Mouse (Mus musculus): Measurements from ENCODE around the gene Zfp609. TPM values are rescaled to one million over a fixed set of nuclear protein-coding genes. Genes with fewer than 3 reads are reported as not detected.

Gene Zfp609
- 2.8 and 4.4 TPM in 2 replicates for total RNA-seq (2014; rRNA removed)
- polyA plus RNA-seq (2012; rRNA removed) = 4.4 TPM in 2 replicates

DNA sequence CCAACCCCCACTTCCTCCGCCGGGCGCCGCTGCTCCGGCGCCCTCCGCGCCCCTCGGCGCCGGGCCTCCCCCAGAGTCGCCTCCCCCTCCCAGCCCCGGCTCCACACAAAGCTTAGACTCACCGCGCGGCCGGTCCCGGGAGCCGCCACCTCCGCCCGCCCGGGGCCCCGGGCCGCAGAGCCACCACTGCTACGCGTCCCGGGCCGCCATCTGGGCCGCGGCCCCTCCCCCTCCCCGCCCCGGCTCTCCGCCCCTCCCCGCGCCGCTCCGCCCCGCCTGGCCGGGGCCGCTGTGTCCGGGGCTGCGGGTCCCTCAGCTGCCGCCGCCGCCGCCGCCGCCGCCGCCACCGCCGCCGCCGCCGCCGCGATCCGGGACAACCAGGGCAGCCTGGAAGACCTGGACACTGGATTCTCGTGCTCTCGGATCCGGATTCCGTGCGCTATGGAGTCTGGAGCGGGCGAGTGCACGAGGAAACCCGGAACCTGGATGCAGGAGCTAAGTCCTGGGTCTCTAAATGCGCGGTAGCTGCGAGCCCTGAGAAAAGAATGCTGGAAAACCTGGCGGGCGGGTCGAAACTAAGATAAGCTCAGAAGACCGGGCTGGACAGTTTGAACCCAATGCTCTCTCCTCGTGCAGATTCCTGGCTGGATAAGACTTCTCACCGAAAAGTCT lies at the start of gene Zfp609:
TSS of gene Zfp609 (minus strand) at position 221 of the 672 bp plus-strand sequence.
- Histone ChIP-seq H3K27ac (replicated peaks; ENCODE audit: insufficient read depth, low read depth, low read length) (peak within 1 kb of the TSS; percentile 90), H3K79me2 (ENCODE audit: control insufficient read depth, insufficient read depth, low read length) (peaks cover 9% of the 10 kb centered on the region), H3K4me3 (ENCODE audit: insufficient read depth, low read depth, low read length) (peak within 1 kb of the TSS; percentile 67), H3K27me3 (ENCODE audit: control insufficient read depth, insufficient read depth, low read length) (no peaks in the 10 kb centered on the region), H3K4me1 (ENCODE audit: control insufficient read depth, insufficient read depth, low read length) (peaks cover 28% of the 10 kb centered on the region), H3K9ac (ENCODE audit: low read depth, low read length) (peak within 1 kb of the TSS; percentile 64), H3K36me3 (ENCODE audit: control insufficient read depth, insufficient read depth, low read length) (peaks cover 3% of the 10 kb centered on the region; the same call in 1 of the 2 replicates)
- peak; percentile 74 for DNase-seq (ENCODE audit: extremely low read depth, low read depth, low spot score)
- 1% methylated on average over 62 of the region's 76 CpGs for WGBS
- TF ChIP-seq CTCF (IDR thresholded peaks at IDR 0.05; ENCODE audit: low read depth, low read length) (no peak), POLR2A (IDR thresholded peaks at IDR 0.05; ENCODE audit: extremely low read depth, insufficient read depth, low read length) (no peak)

DNA sequence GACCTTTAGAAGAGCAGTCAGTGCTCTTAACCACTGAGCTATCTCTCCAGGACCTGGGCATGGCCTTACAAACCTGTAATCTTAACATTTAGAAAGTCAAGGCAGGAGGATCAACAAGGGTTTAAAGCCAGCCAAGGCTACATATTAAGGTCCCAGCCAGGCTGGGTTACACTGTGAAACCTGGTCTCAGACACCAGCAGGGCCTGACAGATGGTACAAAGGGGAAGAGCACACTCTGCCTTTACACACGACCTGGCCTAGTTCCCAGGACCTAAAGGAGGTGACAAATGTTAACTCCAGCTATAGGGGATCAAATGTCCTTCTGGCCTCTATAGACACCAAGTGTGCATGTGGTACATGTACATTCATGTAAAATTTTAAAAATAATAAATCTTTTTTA lies 32.3 kb upstream of the Zfp609 start:
- TF ChIP-seq POLR2A (IDR thresholded peaks at IDR 0.05; ENCODE audit: extremely low read depth, insufficient read depth, low read length) (no peak), CTCF (IDR thresholded peaks at IDR 0.05; ENCODE audit: low read depth, low read length) (no peak)

DNA sequence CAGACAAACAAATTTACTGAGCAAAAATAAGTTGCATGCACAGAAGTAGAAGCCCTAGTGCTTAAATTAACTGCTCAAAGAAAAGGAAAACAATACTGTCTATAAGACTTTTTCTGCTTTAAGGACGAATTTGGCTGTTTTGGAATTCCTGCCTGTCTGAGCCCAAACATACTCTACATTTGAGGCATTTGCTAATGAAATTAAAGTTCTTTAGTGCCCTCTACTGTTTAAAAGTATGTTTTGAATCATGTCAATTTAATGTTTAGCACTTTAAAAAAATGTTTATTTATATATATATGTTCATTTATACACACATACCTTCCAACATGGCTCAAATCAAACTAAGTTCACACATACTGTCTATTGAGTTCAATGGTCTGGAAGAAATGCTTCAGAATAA lies 22.8 kb upstream of the Zfp609 start:
- Histone ChIP-seq H3K27me3 (ENCODE audit: control insufficient read depth, insufficient read depth, low read length) (no peaks in the 10 kb centered on the region), H3K4me3 (ENCODE audit: insufficient read depth, low read depth, low read length) (no peak overlapping the region), H3K4me1 (ENCODE audit: control insufficient read depth, insufficient read depth, low read length) (peaks cover 4% of the 10 kb centered on the region), H3K9ac (ENCODE audit: low read depth, low read length) (no peak overlapping the region), H3K36me3 (ENCODE audit: control insufficient read depth, insufficient read depth, low read length) (peaks cover 69% of the 10 kb centered on the region), H3K27ac (replicated peaks; ENCODE audit: insufficient read depth, low read depth, low read length) (no peak overlapping the region), H3K79me2 (ENCODE audit: control insufficient read depth, insufficient read depth, low read length) (no peaks in the 10 kb centered on the region; the same call in 1 of the 2 replicates)
- TF ChIP-seq POLR2A (IDR thresholded peaks at IDR 0.05; ENCODE audit: extremely low read depth, insufficient read depth, low read length) = no peak
- TF ChIP-seq CTCF (IDR thresholded peaks at IDR 0.05; ENCODE audit: low read depth, low read length) = peak; percentile 38
- WGBS = 61% methylated on average over 1 of the region's 1 CpGs
- DNase-seq (ENCODE audit: extremely low read depth, low read depth, low spot score) = no peak

More for the DNA sequence above, 32.3 kb upstream of the Zfp609 start:
- H3K4me1 ChIP-seq (ENCODE audit: control insufficient read depth, insufficient read depth, low read length) = no peaks in the 10 kb centered on the region; the same call in 1 of the 2 replicates
- 74% methylated on average over 1 of the region's 1 CpGs for WGBS
- H3K27ac ChIP-seq (replicated peaks; ENCODE audit: insufficient read depth, low read depth, low read length) = no peak overlapping the region
- no peak overlapping the region for H3K4me3 ChIP-seq (ENCODE audit: insufficient read depth, low read depth, low read length)
- H3K36me3 ChIP-seq (ENCODE audit: control insufficient read depth, insufficient read depth, low read length) = peaks cover 70% of the 10 kb centered on the region
- H3K79me2 ChIP-seq (ENCODE audit: control insufficient read depth, insufficient read depth, low read length) = peaks cover 2% of the 10 kb centered on the region; the same call in 1 of the 2 replicates
- DNase-seq (ENCODE audit: extremely low read depth, low read depth, low spot score) = no peak
- H3K9ac ChIP-seq (ENCODE audit: low read depth, low read length) = no peak overlapping the region
- no peaks in the 10 kb centered on the region for H3K27me3 ChIP-seq (ENCODE audit: control insufficient read depth, insufficient read depth, low read length)

DNA sequence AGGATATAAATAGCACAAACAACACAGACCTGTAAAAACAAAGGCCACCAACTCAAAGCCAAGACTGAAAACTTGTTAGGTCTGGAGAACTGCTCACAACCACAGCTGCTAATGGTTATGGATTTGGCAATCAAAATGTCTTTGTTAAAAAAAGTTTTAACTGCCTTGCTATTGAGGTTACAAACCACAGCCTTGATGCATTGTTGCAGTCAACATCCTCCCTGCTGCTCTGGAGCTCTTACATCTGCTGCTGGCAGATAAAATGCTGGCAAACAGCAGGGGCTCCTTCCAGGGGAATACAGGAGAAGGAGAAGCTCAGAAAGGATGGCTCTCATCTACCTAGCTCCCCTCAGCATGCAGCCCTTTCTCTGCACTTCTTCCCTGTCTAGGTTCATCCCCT lies 20.8 kb upstream of the Zfp609 start:
- Histone ChIP-seq H3K9ac (ENCODE audit: low read depth, low read length) (no peak overlapping the region), H3K4me3 (ENCODE audit: insufficient read depth, low read depth, low read length) (no peak overlapping the region), H3K36me3 (ENCODE audit: control insufficient read depth, insufficient read depth, low read length) (peaks cover 60% of the 10 kb centered on the region), H3K27me3 (ENCODE audit: control insufficient read depth, insufficient read depth, low read length) (no peaks in the 10 kb centered on the region), H3K79me2 (ENCODE audit: control insufficient read depth, insufficient read depth, low read length) (no peaks in the 10 kb centered on the region; the same call in 1 of the 2 replicates), H3K4me1 (ENCODE audit: control insufficient read depth, insufficient read depth, low read length) (peaks cover 12% of the 10 kb centered on the region), H3K27ac (replicated peaks; ENCODE audit: insufficient read depth, low read depth, low read length) (no peak overlapping the region)
- no peak for TF ChIP-seq CTCF (IDR thresholded peaks at IDR 0.05; ENCODE audit: low read depth, low read length)
- no peak for TF ChIP-seq POLR2A (IDR thresholded peaks at IDR 0.05; ENCODE audit: extremely low read depth, insufficient read depth, low read length)
- no peak for DNase-seq (ENCODE audit: extremely low read depth, low read depth, low spot score)

DNA sequence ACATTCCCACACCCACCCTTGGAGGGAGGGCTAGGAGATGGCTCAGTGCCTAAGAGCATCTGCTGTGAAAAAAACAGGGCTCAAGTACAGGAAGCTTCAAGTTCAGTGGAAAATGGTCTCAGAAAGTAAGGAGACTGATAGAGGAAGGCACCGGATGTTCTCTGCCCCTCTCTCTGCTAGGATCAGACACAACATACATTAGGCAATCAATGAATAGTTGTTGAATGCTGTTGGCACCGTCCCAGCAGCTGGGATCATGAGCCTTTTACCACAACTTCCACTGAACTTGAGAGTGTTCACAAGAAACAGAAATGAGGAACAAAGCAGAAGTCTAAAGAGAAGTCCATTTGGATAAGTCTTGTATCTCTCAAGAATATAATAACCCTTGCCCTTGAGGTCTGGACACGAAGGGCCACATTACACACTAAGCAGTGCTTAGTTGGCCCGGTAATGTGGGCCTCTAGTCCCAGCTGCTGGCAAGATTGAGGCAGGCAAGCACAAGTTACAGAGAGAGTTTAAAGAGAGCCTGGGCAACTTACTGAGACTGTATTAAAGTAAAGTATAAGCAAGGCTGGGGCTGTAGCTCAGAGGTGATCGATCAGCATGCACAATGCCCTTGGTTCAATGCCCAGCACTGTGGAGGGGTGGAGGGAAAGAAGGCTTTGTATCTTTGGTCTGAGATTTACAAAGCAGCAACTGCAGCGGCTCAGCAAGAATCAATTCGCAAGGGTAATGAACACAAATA lies 17.2 kb upstream of the Zfp609 start:
- H3K9ac ChIP-seq (ENCODE audit: low read depth, low read length) = no peak overlapping the region
- H3K27me3 ChIP-seq (ENCODE audit: control insufficient read depth, insufficient read depth, low read length) = no peaks in the 10 kb centered on the region; the same call in 1 of the 2 replicates
- H3K4me3 ChIP-seq (ENCODE audit: insufficient read depth, low read depth, low read length) = no peak overlapping the region
- WGBS = 14% methylated on average over 7 of the region's 7 CpGs
- peak overlapping the region; percentile 21; the same call in 1 of the 2 replicates for H3K27ac ChIP-seq (replicated peaks; ENCODE audit: insufficient read depth, low read depth, low read length)
- H3K36me3 ChIP-seq (ENCODE audit: control insufficient read depth, insufficient read depth, low read length) = peaks cover 43% of the 10 kb centered on the region
- peaks cover 12% of the 10 kb centered on the region for H3K4me1 ChIP-seq (ENCODE audit: control insufficient read depth, insufficient read depth, low read length)
- TF ChIP-seq POLR2A (IDR thresholded peaks at IDR 0.05; ENCODE audit: extremely low read depth, insufficient read depth, low read length) (no peak), CTCF (IDR thresholded peaks at IDR 0.05; ENCODE audit: low read depth, low read length) (no peak)
- H3K79me2 ChIP-seq (ENCODE audit: control insufficient read depth, insufficient read depth, low read length) = no peaks in the 10 kb centered on the region
- peak; percentile 72 for DNase-seq (ENCODE audit: extremely low read depth, low read depth, low spot score)
